Mouse (Mus musculus) MEL (cell line): ENCODE results near the gene Ccser1.

Experiments
- CTCF ChIP-seq, 3 experiments: IDR thresholded peaks in 2 of 3; conservative IDR thresholded peaks in 1 of 3; 2 replicates each; pipeline ENCODE4 v1.5.1; 2011 to 2012; ENCODE audit warnings: low read length in 3 of 3, low read depth in 2 of 3, mild to moderate bottlenecking in 2 of 3, improper control_type of control experiment in 1 of 3, inconsistent platforms in 1 of 3, mixed read lengths in 1 of 3, moderate library complexity in 1 of 3; ENCODE audit not compliant: control insufficient read depth in 1 of 3, insufficient read depth in 1 of 3, poor library complexity in 1 of 3, severe bottlenecking in 1 of 3
- EP300 ChIP-seq, 2 experiments: IDR thresholded peaks; 2 replicates each; pipeline ENCODE4 v1.6.1; 2011; ENCODE audit warnings: improper control_type of control experiment in 2 of 2, low read length in 2 of 2, low read depth in 1 of 2, mild to moderate bottlenecking in 1 of 2
- GABPA ChIP-seq: IDR thresholded peaks from 2 replicates; pipeline ENCODE4 v1.6.1; 2012; ENCODE audit warnings: low read depth, mild to moderate bottlenecking, inconsistent platforms, low read length, improper control_type of control experiment, moderate library complexity
- GATA1 ChIP-seq: IDR thresholded peaks from 2 replicates; pipeline ENCODE4 v1.6.1; 2011; ENCODE audit warnings: low read depth, low read length, improper control_type of control experiment
- MXI1 ChIP-seq: IDR thresholded peaks from 2 replicates; pipeline ENCODE4 v1.6.1; 2011; ENCODE audit warnings: mild to moderate bottlenecking, low read depth, low read length, improper control_type of control experiment
- MYC ChIP-seq: IDR thresholded peaks from 2 replicates; pipeline ENCODE4 v1.6.1; 2011; ENCODE audit warnings: low read depth, mild to moderate bottlenecking, low read length, improper control_type of control experiment, moderate library complexity
- POLR2A ChIP-seq, 2 experiments: IDR thresholded peaks; 2 replicates each; pipeline ENCODE4 v1.6.1; 2011 to 2012; ENCODE audit warnings: low read length in 2 of 2, mild to moderate bottlenecking in 2 of 2, control low read depth in 1 of 2, improper control_type of control experiment in 1 of 2, low read depth in 1 of 2, moderate library complexity in 1 of 2; ENCODE audit not compliant: control insufficient read depth in 1 of 2, insufficient read depth in 1 of 2, poor library complexity in 1 of 2
- RAD21 ChIP-seq: IDR thresholded peaks from 2 replicates; pipeline ENCODE4 v1.6.1; 2011; ENCODE audit warnings: mild to moderate bottlenecking, low read depth, low read length, improper control_type of control experiment
- TAL1 ChIP-seq: IDR thresholded peaks from 2 replicates; pipeline ENCODE4 v1.6.1; 2012; ENCODE audit warnings: mild to moderate bottlenecking, inconsistent platforms, low read length, moderate library complexity, mixed read lengths
- TBP ChIP-seq: IDR thresholded peaks from 2 replicates; pipeline ENCODE4 v1.8.0; 2011; ENCODE audit warnings: low read depth, low read length, improper control_type of control experiment
- ZMIZ1 ChIP-seq: IDR thresholded peaks from 2 replicates; pipeline ENCODE4 v1.6.1; 2012; ENCODE audit warnings: low read depth, mild to moderate bottlenecking, inconsistent platforms, low read length, improper control_type of control experiment, moderate library complexity

DNA sequence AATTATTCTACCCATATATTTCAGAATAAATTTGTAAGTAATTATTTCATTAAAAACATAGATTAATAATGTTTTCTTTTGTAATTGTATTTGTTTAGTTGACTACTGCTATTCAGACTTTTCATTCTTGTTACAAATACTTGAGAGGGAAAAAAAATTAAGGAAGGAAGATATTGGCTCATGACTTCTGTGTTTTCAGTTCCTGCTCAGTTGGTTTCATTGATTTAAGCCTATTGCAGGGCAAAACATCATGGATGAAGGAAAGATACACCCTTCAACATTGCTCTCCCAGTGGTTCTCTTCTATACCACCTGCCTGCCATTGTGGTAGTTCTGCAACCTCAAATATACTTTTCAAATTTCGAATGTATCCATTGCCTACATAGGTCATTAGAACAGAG is 541.1 kb downstream of the Ccser1 start:
- TF ChIP-seq CTCF (IDR thresholded peaks at IDR 0.05 in 2 of 3, conservative IDR thresholded peaks at IDR 0.05 in 1 of 3; ENCODE audit: control insufficient read depth in 1 of 3, insufficient read depth in 1 of 3, low read depth in 2 of 3, low read length in 3 of 3, poor library complexity in 1 of 3, severe bottlenecking in 1 of 3) (no peak), EP300 (IDR thresholded peaks at IDR 0.05; ENCODE audit: low read depth in 1 of 2, low read length in 2 of 2) (no peak), TBP (no peak), TAL1 (no peak), MXI1 (no peak), GABPA (no peak), POLR2A (IDR thresholded peaks at IDR 0.05; ENCODE audit: control insufficient read depth in 1 of 2, insufficient read depth in 1 of 2, low read depth in 1 of 2, low read length in 2 of 2, poor library complexity in 1 of 2) (no peak), ZMIZ1 (no peak), MYC (no peak), GATA1 (no peak), RAD21 (no peak)
